Mouse (Mus musculus) cerebellum, adult 9-10 months (tissue): ENCODE data around the gene Mmp1b.
"Not testable (repeated sequence)": the region's sequence is repeated elsewhere in the genome, so short reads cannot be mapped to it uniquely, and the experiment has no call there.

Source experiments
- DNase-seq: peaks from one replicate; pipeline ENCODE4 v3.0.0; 2022

Gene Mmp1b

GRCm38 (mm10) chr9:7387947-7388346 lies at the start of gene Mmp1b:
TSS of gene Mmp1b (minus strand) at chr9:7388047.
- no peak for DNase-seq

- not testable (repeated sequence) for DNase-seq
Observed at GRCm38 (mm10) chr9:7396556-7396955, 8.7 kb upstream of the Mmp1b start.

GRCm38 (mm10) chr9:7354535-7354934 lies 33.3 kb downstream of the Mmp1b start:
- no peak for DNase-seq

GRCm38 (mm10) chr9:7345513-7345912 lies 42.3 kb downstream of the Mmp1b start:
- DNase-seq: no peak

- no peak for DNase-seq
Observed at GRCm38 (mm10) chr9:7344107-7344506, 43.7 kb downstream of the Mmp1b start, which contains the start of gene Mmp12. TSS of gene Mmp12 (plus strand) at chr9:7344381.

GRCm38 (mm10) chr9:7336740-7337483 lies 50.9 kb downstream of the Mmp1b start:
- DNase-seq: no peak

- DNase-seq: no peak
Observed at GRCm38 (mm10) chr9:7335766-7336680, 51.8 kb downstream of the Mmp1b start.

- DNase-seq: no peak
Observed at GRCm38 (mm10) chr9:7331847-7332246, 56.0 kb downstream of the Mmp1b start.
